Mouse (Mus musculus) MEL (cell line): ENCODE results near the gene Tlr8. TPM values are rescaled to one million over a fixed set of nuclear protein-coding genes. Genes with fewer than 3 reads are reported as not detected.

Experiments
- DNase-seq: peaks from one replicate; pipeline ENCODE4 v3.0.0; 2011; ENCODE audit warnings: low read depth, low spot score
- H3K27ac ChIP-seq: 2 replicates; pipeline ENCODE4 v1.5.1; 2012; ENCODE audit warnings: low read depth, mild to moderate bottlenecking, control low read depth, low read length, moderate library complexity; ENCODE audit not compliant: control insufficient read depth
- H3K27me3 ChIP-seq, 2 experiments: fragments of 150-350 bp in 1 of 2; sonication (generic) in 1 of 2; 2 replicates each; pipeline ENCODE4 v1.6.1; 2012; ENCODE audit warnings: low read length in 2 of 2, mild to moderate bottlenecking in 2 of 2, improper control_type of control experiment in 1 of 2, moderate library complexity in 1 of 2; ENCODE audit not compliant: insufficient read depth in 2 of 2, control insufficient read depth in 1 of 2
- H3K36me3 ChIP-seq, 2 experiments: 2 replicates each; pipeline ENCODE4 v1.6.1; 2012 to 2014; ENCODE audit warnings: low read length in 2 of 2, improper control_type of control experiment in 1 of 2, inconsistent platforms in 1 of 2, mild to moderate bottlenecking in 1 of 2; ENCODE audit not compliant: insufficient read depth in 2 of 2, control insufficient read depth in 1 of 2
- H3K4me1 ChIP-seq, 2 experiments: fragments of 150-350 bp in 1 of 2; sonication (generic) in 1 of 2; 2 replicates each; pipeline ENCODE4 v1.6.1; 2012; ENCODE audit warnings: low read length in 2 of 2, improper control_type of control experiment in 1 of 2, mild to moderate bottlenecking in 1 of 2; ENCODE audit not compliant: insufficient read depth in 2 of 2, control insufficient read depth in 1 of 2
- H3K4me3 ChIP-seq, 2 experiments: fragments of 150-350 bp in 1 of 2; sonication (generic) in 1 of 2; 2 replicates each; pipeline ENCODE4 v1.5.1; 2012; ENCODE audit warnings: low read depth in 2 of 2, low read length in 2 of 2, mild to moderate bottlenecking in 2 of 2, moderate library complexity in 2 of 2, control low read depth in 1 of 2, improper control_type of control experiment in 1 of 2; ENCODE audit not compliant: control insufficient read depth in 1 of 2, insufficient read depth in 1 of 2
- H3K79me2 ChIP-seq: 2 replicates; pipeline ENCODE4 v1.6.1; 2012; ENCODE audit warnings: mild to moderate bottlenecking, low read length, moderate library complexity; ENCODE audit not compliant: control insufficient read depth, poor library complexity, insufficient read depth
- H3K9ac ChIP-seq: 2 replicates; pipeline ENCODE4 v1.6.1; 2012; ENCODE audit warnings: low read depth, mild to moderate bottlenecking, control low read depth, low read length, moderate library complexity; ENCODE audit not compliant: control insufficient read depth, poor library complexity, severe bottlenecking
- H3K9me3 ChIP-seq: fragments of 150-350 bp; sonication (generic); replicated peaks from 2 replicates; pipeline ENCODE4 v1.6.1; 2012; ENCODE audit warnings: mild to moderate bottlenecking, low read length, improper control_type of control experiment, moderate library complexity; ENCODE audit not compliant: insufficient read depth
- BHLHE40 ChIP-seq: IDR thresholded peaks from 2 replicates; pipeline ENCODE4 v1.6.1; 2012; ENCODE audit warnings: low read depth, mild to moderate bottlenecking, inconsistent platforms, low read length, improper control_type of control experiment, borderline replicate concordance
- CHD2 ChIP-seq: IDR thresholded peaks from 2 replicates; pipeline ENCODE4 v1.6.1; 2011; ENCODE audit warnings: low read length, improper control_type of control experiment
- CTCF ChIP-seq, 3 experiments: IDR thresholded peaks in 2 of 3; conservative IDR thresholded peaks in 1 of 3; 2 replicates each; pipeline ENCODE4 v1.5.1; 2011 to 2012; ENCODE audit warnings: low read length in 3 of 3, low read depth in 2 of 3, mild to moderate bottlenecking in 2 of 3, improper control_type of control experiment in 1 of 3, inconsistent platforms in 1 of 3, mixed read lengths in 1 of 3, moderate library complexity in 1 of 3; ENCODE audit not compliant: control insufficient read depth in 1 of 3, insufficient read depth in 1 of 3, poor library complexity in 1 of 3, severe bottlenecking in 1 of 3
- ETS1 ChIP-seq: IDR thresholded peaks from 2 replicates; pipeline ENCODE4 v1.6.1; 2012; ENCODE audit warnings: low read depth, mild to moderate bottlenecking, inconsistent platforms, low read length, improper control_type of control experiment, moderate library complexity
- GABPA ChIP-seq: IDR thresholded peaks from 2 replicates; pipeline ENCODE4 v1.6.1; 2012; ENCODE audit warnings: low read depth, mild to moderate bottlenecking, inconsistent platforms, low read length, improper control_type of control experiment, moderate library complexity
- JUND ChIP-seq: IDR thresholded peaks from 2 replicates; pipeline ENCODE4 v1.6.1; 2011; ENCODE audit warnings: low read depth, mild to moderate bottlenecking, improper control_type of control experiment, low read length
- KAT2A ChIP-seq: conservative IDR thresholded peaks from 2 replicates; pipeline ENCODE4 v1.6.1; 2012; ENCODE audit warnings: low read depth, low read length, improper control_type of control experiment, inconsistent platforms
- MAX ChIP-seq: IDR thresholded peaks from 2 replicates; pipeline ENCODE4 v1.6.1; 2011; ENCODE audit warnings: low read length, improper control_type of control experiment
- MAZ ChIP-seq: IDR thresholded peaks from 2 replicates; pipeline ENCODE4 v1.6.1; 2012; ENCODE audit warnings: low read depth, mild to moderate bottlenecking, inconsistent platforms, low read length, improper control_type of control experiment
- MXI1 ChIP-seq: IDR thresholded peaks from 2 replicates; pipeline ENCODE4 v1.6.1; 2011; ENCODE audit warnings: mild to moderate bottlenecking, low read depth, low read length, improper control_type of control experiment
- MYC ChIP-seq: IDR thresholded peaks from 2 replicates; pipeline ENCODE4 v1.6.1; 2011; ENCODE audit warnings: low read depth, mild to moderate bottlenecking, low read length, improper control_type of control experiment, moderate library complexity
- NRF1 ChIP-seq: IDR thresholded peaks from 2 replicates; pipeline ENCODE4 v1.6.1; 2014; ENCODE audit warnings: low read depth, mild to moderate bottlenecking, inconsistent platforms, low read length, improper control_type of control experiment, moderate library complexity; ENCODE audit not compliant: poor library complexity, insufficient read depth, severe bottlenecking
- POLR2A ChIP-seq, 2 experiments: IDR thresholded peaks; 2 replicates each; pipeline ENCODE4 v1.6.1; 2011 to 2012; ENCODE audit warnings: low read length in 2 of 2, mild to moderate bottlenecking in 2 of 2, control low read depth in 1 of 2, improper control_type of control experiment in 1 of 2, low read depth in 1 of 2, moderate library complexity in 1 of 2; ENCODE audit not compliant: control insufficient read depth in 1 of 2, insufficient read depth in 1 of 2, poor library complexity in 1 of 2
- POLR2AphosphoS2 ChIP-seq: IDR thresholded peaks from 2 replicates; pipeline ENCODE4 v1.6.1; 2011; ENCODE audit warnings: low read length, improper control_type of control experiment
- POLR2AphosphoS5 ChIP-seq: IDR thresholded peaks from 2 replicates; pipeline ENCODE4 v1.6.1; 2012; ENCODE audit warnings: low read depth, borderline replicate concordance, mild to moderate bottlenecking, inconsistent platforms, low read length, moderate library complexity, mixed read lengths
- RAD21 ChIP-seq: IDR thresholded peaks from 2 replicates; pipeline ENCODE4 v1.6.1; 2011; ENCODE audit warnings: mild to moderate bottlenecking, low read depth, low read length, improper control_type of control experiment
- RCOR1 ChIP-seq: IDR thresholded peaks from 2 replicates; pipeline ENCODE4 v1.6.1; 2012; ENCODE audit warnings: low read depth, mild to moderate bottlenecking, inconsistent platforms, low read length, improper control_type of control experiment
- SIN3A ChIP-seq: IDR thresholded peaks from 2 replicates; pipeline ENCODE4 v1.6.1; 2012; ENCODE audit warnings: low read length, improper control_type of control experiment, inconsistent platforms
- SMC3 ChIP-seq: IDR thresholded peaks from 2 replicates; pipeline ENCODE4 v1.6.1; 2011; ENCODE audit warnings: low read depth, low read length, improper control_type of control experiment
- TAL1 ChIP-seq: IDR thresholded peaks from 2 replicates; pipeline ENCODE4 v1.6.1; 2012; ENCODE audit warnings: mild to moderate bottlenecking, inconsistent platforms, low read length, moderate library complexity, mixed read lengths
- TCF12 ChIP-seq: IDR thresholded peaks from 2 replicates; pipeline ENCODE4 v1.6.1; 2014; ENCODE audit warnings: low read depth, mild to moderate bottlenecking, inconsistent platforms, low read length, improper control_type of control experiment, moderate library complexity
- ZC3H11A ChIP-seq: IDR thresholded peaks from 2 replicates; pipeline ENCODE4 v1.6.1; 2012; ENCODE audit warnings: low read depth, mild to moderate bottlenecking, inconsistent platforms, low read length, improper control_type of control experiment
- ZKSCAN1 ChIP-seq: IDR thresholded peaks from 2 replicates; pipeline ENCODE4 v1.6.1; 2012; ENCODE audit warnings: low read depth, mild to moderate bottlenecking, inconsistent platforms, low read length, improper control_type of control experiment, moderate library complexity
- ZMIZ1 ChIP-seq: IDR thresholded peaks from 2 replicates; pipeline ENCODE4 v1.6.1; 2012; ENCODE audit warnings: low read depth, mild to moderate bottlenecking, inconsistent platforms, low read length, improper control_type of control experiment, moderate library complexity
- polyA plus RNA-seq, 2 experiments: library from polyadenylated mRNA; stranded (reverse) in 1 of 2; unstranded in 1 of 2; fragments of >175 nt in 1 of 2; fragments of >200 nt in 1 of 2; gene quantifications; 2 replicates each; pipeline versions ENCODE4 v1.2.1 to v1.2.4; 2012; ENCODE audit warnings: low replicate concordance in 2 of 2, low read depth in 1 of 2; ENCODE audit not compliant: insufficient read length in 2 of 2, insufficient read depth in 1 of 2, missing spikeins in 1 of 2
- total RNA-seq: library from RNA; depleted of rRNA; stranded (reverse); fragments of 300-350 nt; gene quantifications from 2 replicates; pipeline ENCODE4 v1.2.3, GENCODE M21; 2012

Gene Tlr8
- total and polyA plus RNA-seq, 3 experiments = not detected

DNA sequence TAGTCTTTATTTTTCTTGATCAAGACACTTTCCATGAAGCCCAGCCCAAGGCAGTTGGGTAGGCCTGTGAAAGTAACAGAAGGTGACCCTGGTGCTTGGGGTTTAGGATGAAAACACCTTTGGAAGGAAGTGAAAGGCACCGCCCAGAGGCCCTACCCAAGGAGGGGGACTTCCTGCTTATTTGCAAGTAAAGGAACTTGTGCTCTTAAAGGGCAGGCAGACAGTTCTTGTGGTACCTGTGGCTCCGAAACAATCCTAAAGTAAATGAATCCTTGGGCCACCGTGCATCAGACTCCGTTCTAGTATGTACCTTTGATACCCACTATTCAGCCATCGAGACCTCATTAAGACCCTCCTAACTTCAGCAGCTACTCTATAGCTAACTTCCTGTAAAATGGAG, 37.6 kb downstream of the Tlr8 start:
- no peaks in the 10 kb centered on the region for H3K79me2 ChIP-seq
- no peak overlapping the region for H3K4me3 ChIP-seq
- H3K36me3 ChIP-seq = no peaks in the 10 kb centered on the region
- no peak overlapping the region for H3K9ac ChIP-seq
- no peaks in the 10 kb centered on the region for H3K27me3 ChIP-seq
- no peak for DNase-seq
- no peak overlapping the region for H3K27ac ChIP-seq
- H3K9me3 ChIP-seq = no peaks in the 10 kb centered on the region
- no peaks in the 10 kb centered on the region for H3K4me1 ChIP-seq
- TF ChIP-seq ETS1 (no peak), BHLHE40 (no peak), CHD2 (no peak), MYC (no peak), JUND (no peak), POLR2AphosphoS5 (no peak), ZMIZ1 (no peak), ZKSCAN1 (no peak), MAZ (no peak)

DNA sequence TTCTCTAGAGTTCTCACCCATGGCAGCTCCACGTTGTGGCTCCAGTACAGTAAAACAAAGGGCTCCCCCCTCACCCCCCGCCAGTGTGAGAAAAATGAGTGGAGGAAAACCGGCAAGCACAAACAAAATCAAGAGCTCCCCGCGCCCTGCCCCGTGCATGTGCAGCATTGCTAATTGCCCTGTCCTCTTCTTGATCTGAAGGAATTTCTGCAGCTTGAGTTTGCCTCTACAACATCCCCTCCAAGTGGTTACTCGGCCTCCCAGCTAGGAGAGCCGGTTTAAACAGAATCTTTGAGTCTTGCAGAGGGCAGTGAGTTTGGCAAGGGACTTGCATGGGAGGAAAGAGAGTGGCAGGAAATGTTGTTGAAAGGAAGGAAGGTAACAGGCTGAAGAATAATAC, 51.4 kb downstream of the Tlr8 start:
- H3K4me1 ChIP-seq = no peaks in the 10 kb centered on the region
- H3K79me2 ChIP-seq = no peaks in the 10 kb centered on the region
- H3K27me3 ChIP-seq = no peaks in the 10 kb centered on the region
- TF ChIP-seq POLR2A (IDR thresholded peaks at IDR 0.05; ENCODE audit: control insufficient read depth in 1 of 2, insufficient read depth in 1 of 2, low read depth in 1 of 2, low read length in 2 of 2, poor library complexity in 1 of 2) (no peak), ZKSCAN1 (no peak), TAL1 (no peak), BHLHE40 (no peak), POLR2AphosphoS2 (no peak), CTCF (IDR thresholded peaks at IDR 0.05 in 2 of 3, conservative IDR thresholded peaks at IDR 0.05 in 1 of 3; ENCODE audit: control insufficient read depth in 1 of 3, insufficient read depth in 1 of 3, low read depth in 2 of 3, low read length in 3 of 3, poor library complexity in 1 of 3, severe bottlenecking in 1 of 3) (no peak), MAX (no peak)
- no peak overlapping the region for H3K9ac ChIP-seq
- no peak for DNase-seq
- H3K27ac ChIP-seq = no peak overlapping the region
- no peaks in the 10 kb centered on the region for H3K36me3 ChIP-seq
- no peaks in the 10 kb centered on the region for H3K9me3 ChIP-seq
- no peak overlapping the region for H3K4me3 ChIP-seq

DNA sequence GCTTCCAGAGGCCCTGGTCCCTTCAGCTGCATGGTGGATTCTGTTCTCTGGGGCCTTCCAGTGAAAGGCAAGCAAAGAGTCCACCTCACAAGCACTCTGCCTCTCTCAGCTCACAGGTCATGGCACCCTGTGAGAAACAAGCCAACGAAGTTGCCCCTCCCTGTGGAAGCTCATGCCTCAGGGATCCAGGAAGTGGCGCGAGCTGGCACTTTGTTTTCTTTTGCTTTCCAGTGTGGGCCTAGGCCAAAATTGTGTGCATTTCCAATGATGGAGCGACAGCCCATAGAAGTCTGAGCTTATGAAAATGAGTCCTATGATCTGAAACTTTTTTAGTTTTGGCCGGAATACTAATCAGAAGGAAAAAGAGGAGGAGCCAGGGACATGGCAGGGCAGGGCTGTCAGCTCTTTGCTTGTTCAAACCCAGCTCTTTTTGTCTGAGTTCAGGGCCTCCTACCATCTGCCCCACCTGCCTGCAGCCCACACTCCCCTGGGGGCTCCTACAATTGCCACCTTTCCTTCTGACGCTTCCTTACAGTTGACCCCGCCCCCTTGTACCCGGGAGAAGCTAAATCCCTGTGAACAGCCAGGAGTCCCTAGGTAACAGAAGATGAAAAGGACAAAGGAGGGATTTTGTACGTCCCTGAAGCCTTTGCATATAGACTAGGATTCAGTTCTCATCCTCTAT, 52.1 kb downstream of the Tlr8 start:
- H3K27me3 ChIP-seq = no peaks in the 10 kb centered on the region
- DNase-seq = no peak
- TF ChIP-seq MXI1 (no peak), RCOR1 (no peak), RAD21 (no peak), ZC3H11A (no peak), POLR2AphosphoS5 (no peak), GABPA (no peak), MAZ (no peak), BHLHE40 (no peak), TAL1 (no peak), CHD2 (no peak), JUND (no peak), ETS1 (no peak), TCF12 (no peak), SIN3A (no peak), SMC3 (no peak), KAT2A (no peak), MAX (no peak), NRF1 (no peak)
- TF ChIP-seq, all 39 proteins: peak for 0
- no peaks in the 10 kb centered on the region for H3K79me2 ChIP-seq
- H3K4me3 ChIP-seq = no peak overlapping the region
- H3K36me3 ChIP-seq = no peaks in the 10 kb centered on the region
- H3K4me1 ChIP-seq = no peaks in the 10 kb centered on the region
- no peak overlapping the region for H3K27ac ChIP-seq
- no peak overlapping the region for H3K9ac ChIP-seq
- H3K9me3 ChIP-seq = no peaks in the 10 kb centered on the region
